Mouse (Mus musculus) frontal cortex, postnatal 14 days (tissue): ENCODE results near the gene Carns1.
A peak's percentile ranks its signal among the peaks of the same experiment; 100 is the strongest.

ENCODE experiments used
- DNase-seq, 2 experiments: peaks; one replicate each; pipeline ENCODE4 v3.0.0; 2022; ENCODE audit warnings: low spot score in 2 of 2

The Carns1 gene

GRCm38 (mm10) chr19:4202149-4202548 is 26.9 kb upstream of the Carns1 start:
- DNase-seq, result no peak

- peak; percentile 94 to 95 for DNase-seq
Measured at GRCm38 (mm10) chr19:4201291-4201909, 26.1 kb upstream of the Carns1 start, which contains the start of gene Rad9a. Gene Rad9a, minus strand, starts transcription at chr19:4201662.

GRCm38 (mm10) chr19:4197180-4197579 is 21.9 kb upstream of the Carns1 start:
- DNase-seq, result no peak

GRCm38 (mm10) chr19:4196548-4196947 is 21.3 kb upstream of the Carns1 start:
- DNase-seq, result no peak

- no peak for DNase-seq
Measured at GRCm38 (mm10) chr19:4196048-4196447, 20.8 kb upstream of the Carns1 start.

- DNase-seq, result no peak
Measured at GRCm38 (mm10) chr19:4194776-4195650, 19.7 kb upstream of the Carns1 start.

GRCm38 (mm10) chr19:4194021-4194724 is 18.9 kb upstream of the Carns1 start:
- DNase-seq, result no peak

GRCm38 (mm10) chr19:4193129-4193528 is 17.9 kb upstream of the Carns1 start:
- no peak for DNase-seq

- no peak for DNase-seq
Measured at GRCm38 (mm10) chr19:4192251-4192985, 17.1 kb upstream of the Carns1 start.

- DNase-seq, result peak; percentile 75 to 85
Measured at GRCm38 (mm10) chr19:4191528-4192250, 16.4 kb upstream of the Carns1 start, which contains the start of gene Ppp1ca. Gene Ppp1ca, plus strand, starts transcription at chr19:4192065.

- no peak for DNase-seq
Measured at GRCm38 (mm10) chr19:4190831-4191334, 15.6 kb upstream of the Carns1 start, which contains the start of gene Tbc1d10c. Gene Tbc1d10c, minus strand, starts transcription at chr19:4191284.

- no peak for DNase-seq
Measured at GRCm38 (mm10) chr19:4189051-4189620, 13.9 kb upstream of the Carns1 start.

- no peak for DNase-seq
Measured at GRCm38 (mm10) chr19:4187303-4187702, 12.0 kb upstream of the Carns1 start.

- no peak for DNase-seq
Measured at GRCm38 (mm10) chr19:4184976-4185975, 10.0 kb upstream of the Carns1 start.

GRCm38 (mm10) chr19:4183689-4184088 is 8.4 kb upstream of the Carns1 start:
- DNase-seq, result no peak

- peak; percentile 62 to 64 for DNase-seq
Measured at GRCm38 (mm10) chr19:4181892-4182291, 6.6 kb upstream of the Carns1 start.

GRCm38 (mm10) chr19:4180411-4180810 is 5.1 kb upstream of the Carns1 start:
- no peak for DNase-seq

GRCm38 (mm10) chr19:4172925-4173324 is 2.4 kb downstream of the Carns1 start:
- no peak for DNase-seq
